Mouse (Mus musculus) intestine, embryonic 16.5 days (tissue): Measurements from ENCODE around the gene Farp1. TPM values are rescaled to one million over a fixed set of nuclear protein-coding genes. Genes with fewer than 3 reads are reported as not detected.

Experiments used
- ATAC-seq: fragments of 200-750 bp; cut with Nextera tagmentation; 2 replicates; pipeline ENCODE4 v1.8.0; 2017; ENCODE audit warnings: moderate TSS enrichment, moderate library complexity
- H3K27ac ChIP-seq: fragments of 300-500 bp; sonication (generic); 2 replicates; pipeline ENCODE4 v1.5.1; 2014; ENCODE audit warnings: mild to moderate bottlenecking, low read length
- H3K27me3 ChIP-seq: fragments of 300-500 bp; sonication (generic); replicated peaks from 2 replicates; pipeline ENCODE4 v1.6.1; 2014; ENCODE audit warnings: low read length, control low read depth, mixed read lengths; ENCODE audit not compliant: control insufficient read depth, insufficient read depth
- H3K36me3 ChIP-seq: fragments of 300-500 bp; sonication (generic); 2 replicates; pipeline ENCODE4 v1.6.1; 2014; ENCODE audit warnings: low read length, control low read depth; ENCODE audit not compliant: control insufficient read depth, insufficient read depth
- H3K4me1 ChIP-seq: fragments of 300-500 bp; sonication (generic); 2 replicates; pipeline ENCODE4 v1.6.1; 2014; ENCODE audit warnings: low read length, control low read depth, mixed read lengths; ENCODE audit not compliant: control insufficient read depth, insufficient read depth
- H3K4me2 ChIP-seq: fragments of 300-500 bp; sonication (generic); 2 replicates; pipeline ENCODE4 v1.6.1; 2014; ENCODE audit warnings: low read depth, low read length, control low read depth
- H3K4me3 ChIP-seq: fragments of 300-500 bp; sonication (generic); 2 replicates; pipeline ENCODE4 v1.5.1; 2014; ENCODE audit warnings: mild to moderate bottlenecking, low read length
- H3K9ac ChIP-seq: fragments of 300-500 bp; sonication (generic); 2 replicates; pipeline ENCODE4 v1.6.1; 2014; ENCODE audit warnings: low read depth, low read length
- H3K9me3 ChIP-seq: fragments of 300-500 bp; sonication (generic); 2 replicates; pipeline ENCODE4 v1.6.1; 2016; ENCODE audit warnings: low read length, control low read depth; ENCODE audit not compliant: control insufficient read depth
- WGBS: fragments of 180-500 bp; shearing (Covaris S2); extraction: QIAGEN DNeasy Blood & Tissue Kit; methylation state at CpG from one replicate; pipeline ENCODE4 v1.1.7; 2014; 5-methylcytosine and 5-hydroxymethylcytosine counted together
- polyA plus RNA-seq: library from polyadenylated mRNA; unstranded; fragments of >200 nt; fragmentation: Nextera tagmentation; extraction: Ambion mirVana; gene quantifications from 2 replicates; pipeline ENCODE4 v1.2.1, GENCODE M21; 2015

Farp1 gene
- polyA plus RNA-seq, 1 experiment from 2014 or later: 8.7 TPM

- Histone ChIP-seq H3K27ac (no peak overlapping the region), H3K4me1 (no peaks in the 10 kb centered on the region), H3K4me3 (no peak overlapping the region), H3K4me2 (no peak overlapping the region), H3K9ac (no peak overlapping the region), H3K9me3 (no peaks in the 10 kb centered on the region), H3K36me3 (peaks cover 12% of the 10 kb centered on the region; the same call in 1 of the 2 replicates), H3K27me3 (no peaks in the 10 kb centered on the region)
- peak; percentile 77 for ATAC-seq
- 26% methylated on average over 6 of the region's 6 CpGs for WGBS
Measured at GRCm38 (mm10) chr14:121279106-121279505, 244.1 kb downstream of the Farp1 start.

DNA sequence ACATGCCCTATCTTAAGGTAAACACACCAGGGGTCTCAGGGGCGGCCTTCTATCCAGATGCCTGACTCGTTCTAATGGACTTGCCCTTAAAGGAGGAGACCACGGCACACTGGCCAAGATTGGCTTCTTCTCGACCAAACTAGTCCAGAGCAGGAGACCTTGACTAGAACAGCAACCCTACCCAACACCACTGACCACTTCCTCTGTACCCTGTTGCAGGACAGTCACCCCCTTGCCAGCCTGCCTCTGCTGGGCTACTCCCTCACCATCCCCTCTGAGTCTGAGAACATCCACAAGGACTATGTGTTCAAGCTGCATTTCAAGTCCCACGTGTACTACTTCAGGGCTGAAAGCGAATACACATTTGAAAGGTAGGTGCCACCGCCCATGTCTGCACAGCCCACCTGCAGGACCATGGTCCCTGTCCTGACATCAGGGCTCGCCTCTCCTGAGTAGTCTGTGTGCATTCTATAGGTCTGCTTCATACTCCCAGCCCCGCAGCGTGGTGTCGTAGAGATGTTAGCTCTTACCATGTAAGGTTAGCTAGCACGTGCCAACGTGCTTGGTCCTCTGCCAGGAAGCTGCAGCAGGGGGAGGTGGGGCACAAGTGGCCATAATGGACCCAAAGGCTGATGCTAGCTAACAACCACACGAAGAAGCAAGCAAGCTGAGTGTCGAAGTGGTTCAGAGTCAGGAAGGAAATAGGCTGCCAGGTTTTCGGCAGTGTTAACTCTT, 245.8 kb downstream of the Farp1 start:
- Histone ChIP-seq H3K27ac (no peak overlapping the region), H3K4me2 (no peak overlapping the region), H3K9ac (no peak overlapping the region), H3K27me3 (no peaks in the 10 kb centered on the region), H3K9me3 (no peaks in the 10 kb centered on the region), H3K4me3 (no peak overlapping the region), H3K4me1 (no peaks in the 10 kb centered on the region), H3K36me3 (peaks cover 12% of the 10 kb centered on the region; the same call in 1 of the 2 replicates)
- WGBS: 77% methylated on average over 16 of the region's 16 CpGs
- no peak for ATAC-seq

DNA sequence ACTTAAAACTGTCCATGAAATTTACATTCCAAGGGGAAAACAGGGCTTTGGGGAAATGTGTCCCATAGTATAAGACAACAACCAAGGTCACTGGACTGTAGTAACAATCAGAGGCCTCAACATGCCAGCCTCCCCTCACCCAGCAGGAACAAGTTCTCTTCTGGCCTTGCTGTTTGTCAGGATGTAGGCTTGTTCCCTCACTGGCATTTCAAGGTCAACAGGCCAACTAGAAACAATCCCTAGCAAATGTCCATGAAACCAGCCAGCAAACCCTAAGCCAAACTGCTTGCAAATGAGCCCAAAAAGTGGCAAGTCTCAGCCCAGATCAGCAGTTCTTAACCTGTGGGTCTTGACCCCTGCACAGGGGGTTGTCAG, 246.3 kb downstream of the Farp1 start:
- H3K9ac ChIP-seq: no peak overlapping the region
- H3K4me1 ChIP-seq: no peaks in the 10 kb centered on the region
- ATAC-seq: no peak
- no peaks in the 10 kb centered on the region for H3K9me3 ChIP-seq
- peaks cover 17% of the 10 kb centered on the region; the same call in 1 of the 2 replicates for H3K36me3 ChIP-seq
- no peak overlapping the region for H3K4me3 ChIP-seq
- no peaks in the 10 kb centered on the region for H3K27me3 ChIP-seq
- H3K27ac ChIP-seq: no peak overlapping the region
- no peak overlapping the region for H3K4me2 ChIP-seq

DNA sequence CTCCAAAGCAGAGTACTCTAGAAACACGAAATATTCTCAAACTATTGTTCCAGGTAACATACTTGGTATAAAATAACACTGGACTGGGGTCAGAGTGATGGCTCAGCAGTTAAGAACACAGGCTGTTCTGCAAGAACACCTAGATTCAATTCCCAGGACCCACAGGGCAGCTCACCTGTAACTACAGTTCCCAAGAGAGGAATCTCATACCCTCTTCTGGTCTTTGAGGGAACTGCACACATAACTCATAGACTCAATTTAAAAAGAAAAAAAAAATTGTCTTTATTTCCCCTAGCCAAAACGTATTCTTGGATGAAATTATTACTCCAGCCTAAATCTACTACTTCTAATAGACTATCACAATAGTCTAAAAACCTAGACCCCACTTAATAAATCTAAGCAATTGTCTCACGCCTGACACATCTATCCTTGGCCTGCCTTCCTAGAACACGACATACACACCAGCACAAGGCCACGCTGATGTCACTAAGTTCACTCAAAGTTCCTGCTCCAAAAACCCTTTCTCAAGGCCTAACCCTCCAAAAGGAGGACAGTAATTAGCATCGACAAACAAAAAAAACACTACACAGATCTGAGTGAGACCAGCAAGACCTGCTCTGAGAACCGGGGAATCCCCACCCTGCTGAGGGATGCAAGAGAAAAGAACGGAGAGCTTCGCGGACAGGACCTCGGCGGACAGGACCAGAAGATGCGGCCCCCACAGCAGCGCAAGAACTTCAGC, 250.6 kb downstream of the Farp1 start:
- no peaks in the 10 kb centered on the region for H3K4me1 ChIP-seq
- 91% methylated on average over 14 of the region's 14 CpGs for WGBS
- no peaks in the 10 kb centered on the region for H3K27me3 ChIP-seq
- H3K27ac ChIP-seq: no peak overlapping the region
- no peak overlapping the region for H3K9ac ChIP-seq
- H3K36me3 ChIP-seq: peaks cover 16% of the 10 kb centered on the region
- no peak for ATAC-seq
- no peak overlapping the region for H3K4me2 ChIP-seq
- no peak overlapping the region for H3K4me3 ChIP-seq
- no peaks in the 10 kb centered on the region for H3K9me3 ChIP-seq

GRCm38 (mm10) chr14:121291881-121292280, 256.9 kb downstream of the Farp1 start:
- Histone ChIP-seq H3K4me3 (no peak overlapping the region), H3K9me3 (no peaks in the 10 kb centered on the region), H3K27ac (no peak overlapping the region), H3K9ac (no peak overlapping the region), H3K36me3 (peaks cover 32% of the 10 kb centered on the region), H3K27me3 (no peaks in the 10 kb centered on the region), H3K4me1 (no peaks in the 10 kb centered on the region), H3K4me2 (no peak overlapping the region)
- no peak for ATAC-seq
- WGBS: 92% methylated on average over 8 of the region's 8 CpGs

DNA sequence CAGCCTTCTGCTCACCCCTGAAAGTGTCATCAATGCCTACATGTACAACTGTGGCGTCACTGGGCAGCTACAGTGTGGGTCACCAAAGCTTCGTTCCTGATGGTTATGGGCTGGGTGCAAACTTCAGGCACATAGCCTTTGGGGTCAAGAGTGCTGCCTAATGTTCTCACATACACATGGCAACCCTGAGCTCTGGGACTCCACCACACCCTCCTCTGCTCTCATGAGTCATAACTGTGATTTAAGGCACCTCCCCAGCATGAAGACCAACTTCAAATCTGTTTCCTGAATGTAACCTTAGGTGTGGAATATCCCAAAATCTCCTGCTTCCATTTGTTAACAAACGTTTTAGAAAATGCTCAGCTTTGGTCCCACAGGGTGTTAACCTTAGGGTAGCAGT, 257.4 kb downstream of the Farp1 start:
- Histone ChIP-seq H3K9ac (no peak overlapping the region), H3K4me1 (no peaks in the 10 kb centered on the region), H3K4me3 (no peak overlapping the region), H3K36me3 (peaks cover 31% of the 10 kb centered on the region), H3K27me3 (no peaks in the 10 kb centered on the region), H3K4me2 (no peak overlapping the region), H3K27ac (no peak overlapping the region), H3K9me3 (no peaks in the 10 kb centered on the region)
- WGBS: 91% methylated on average over 3 of the region's 3 CpGs
- ATAC-seq: no peak

- Histone ChIP-seq H3K27me3 (no peaks in the 10 kb centered on the region), H3K4me1 (peaks cover 12% of the 10 kb centered on the region), H3K9ac (no peak overlapping the region), H3K36me3 (peaks cover 30% of the 10 kb centered on the region), H3K27ac (no peak overlapping the region), H3K9me3 (no peaks in the 10 kb centered on the region), H3K4me2 (no peak overlapping the region), H3K4me3 (no peak overlapping the region)
- WGBS: 89% methylated on average over 12 of the region's 12 CpGs
- ATAC-seq: no peak
Measured at GRCm38 (mm10) chr14:121294484-121294883, 259.5 kb downstream of the Farp1 start.

DNA sequence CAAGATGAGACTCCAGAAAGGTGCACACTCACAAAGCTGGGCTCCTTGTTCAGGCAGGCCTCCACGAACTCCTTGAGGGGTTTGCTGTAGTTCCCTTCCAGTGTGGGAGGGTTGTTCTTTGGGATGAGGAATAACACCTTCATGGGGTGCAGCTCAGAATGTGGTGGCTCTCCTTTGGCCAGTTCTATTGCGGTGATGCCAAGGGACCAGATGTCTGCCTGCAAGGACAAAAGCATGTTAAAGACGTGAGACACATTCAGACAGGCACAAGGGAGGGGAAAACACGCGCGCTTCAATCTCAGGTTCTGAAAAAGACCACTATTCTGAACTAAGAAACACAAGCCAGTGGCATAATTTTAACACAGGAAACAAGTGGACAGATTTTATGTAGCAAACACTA, 262.1 kb downstream of the Farp1 start:
- H3K4me1 ChIP-seq: peaks cover 20% of the 10 kb centered on the region
- H3K4me3 ChIP-seq: no peak overlapping the region
- WGBS: 91% methylated on average over 6 of the region's 6 CpGs
- H3K9ac ChIP-seq: no peak overlapping the region
- no peak overlapping the region for H3K4me2 ChIP-seq
- H3K27ac ChIP-seq: no peak overlapping the region
- H3K36me3 ChIP-seq: peaks cover 25% of the 10 kb centered on the region
- H3K27me3 ChIP-seq: no peaks in the 10 kb centered on the region
- ATAC-seq: no peak
- no peaks in the 10 kb centered on the region for H3K9me3 ChIP-seq

- Histone ChIP-seq H3K27ac (peak overlapping the region; percentile 81), H3K4me3 (no peak overlapping the region)
- WGBS: 64% methylated on average over 5 of the region's 5 CpGs
Measured at GRCm38 (mm10) chr14:121298537-121298936, 263.5 kb downstream of the Farp1 start.

More at GRCm38 (mm10) chr14:121298537-121298936, 263.5 kb downstream of the Farp1 start:
- ATAC-seq: peak; percentile 91
- no peaks in the 10 kb centered on the region for H3K27me3 ChIP-seq
- H3K4me2 ChIP-seq: peak overlapping the region; percentile 11; the same call in 1 of the 2 replicates
- peaks cover 20% of the 10 kb centered on the region for H3K4me1 ChIP-seq
- no peaks in the 10 kb centered on the region for H3K9me3 ChIP-seq
- H3K9ac ChIP-seq: peak overlapping the region; percentile 25; the same call in 1 of the 2 replicates
- H3K36me3 ChIP-seq: peaks cover 16% of the 10 kb centered on the region
